ENCODE assay signal across 21 mouse cellular contexts in the genomic region with DNA sequence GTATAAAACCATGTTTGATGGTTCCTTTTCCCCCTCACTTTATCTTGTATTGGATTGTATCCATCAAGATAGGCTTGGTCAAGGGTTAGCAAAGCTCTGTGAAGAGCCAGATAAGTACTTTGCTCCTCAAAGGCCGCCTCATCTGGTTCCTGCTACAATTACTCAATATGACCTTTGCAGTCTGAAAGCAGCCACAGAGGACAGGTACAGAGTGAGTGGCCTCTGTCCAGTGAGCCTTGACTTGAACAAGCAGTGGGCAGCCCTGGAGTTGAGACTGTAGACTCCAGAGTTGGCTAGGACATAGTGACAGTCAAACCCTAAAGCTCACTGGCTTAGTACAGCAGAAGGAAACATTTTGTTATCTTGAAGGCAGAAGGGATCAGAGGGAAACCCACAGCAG. TPM values are rescaled to one million over a fixed set of nuclear protein-coding genes. Genes with fewer than 3 reads are reported as not detected.
DNase-seq lines count a peak whose midpoint lies in the region; ATAC-seq and TF ChIP-seq lines count a peak whose summit lies in the region.
"Had no signal": no experiment of that assay in that cellular context is flagged by ENCODE, and none has a peak within 500 bp of the region (broad histone marks: within the 10 kb centered on the region; RNA-seq: fewer than 3 reads in every experiment).

No protein-coding gene starts in this region.

- H3K4me3 ChIP-seq in kidney, embryonic 14.5 days (ENCODE audit: low read length): no peak overlapping the region
- H3K4me3 ChIP-seq in intestine, embryonic 15.5 days (replicated peaks): no peak overlapping the region
- H3K4me3 ChIP-seq in kidney, embryonic 16.5 days (ENCODE audit: low read length): no peak overlapping the region
- H3K4me3 ChIP-seq in liver, embryonic 14.5 days (ENCODE audit: insufficient read depth in 1 of 2, low read depth in 2 of 2, low read length in 2 of 2): no peak overlapping the region
- H3K4me3 ChIP-seq in midbrain, embryonic 16.5 days (ENCODE audit: low read depth, low read length): no peak overlapping the region
- H3K4me3 ChIP-seq: heart, embryonic 12.5 days; limb, embryonic 10.5 days; midbrain, embryonic 12.5 days had no signal

- no peak overlapping the region for H3K4me2 ChIP-seq in kidney, embryonic 14.5 days (replicated peaks; ENCODE audit: low read depth, low read length)
- H3K4me2 ChIP-seq in intestine, embryonic 15.5 days (replicated peaks): no peak overlapping the region
- H3K4me2 ChIP-seq in kidney, embryonic 16.5 days (replicated peaks; ENCODE audit: low read depth, low read length): no peak overlapping the region
- no peak overlapping the region for H3K4me2 ChIP-seq in liver, embryonic 14.5 days (ENCODE audit: low read depth)
- no peak overlapping the region for H3K4me2 ChIP-seq in midbrain, embryonic 16.5 days (ENCODE audit: low read length)
- H3K4me2 ChIP-seq: heart, embryonic 12.5 days; midbrain, embryonic 12.5 days had no signal

- TF ChIP-seq EP300 in liver, embryonic 14.5 days (IDR thresholded peaks at IDR 0.05; ENCODE audit: low read depth): no peak

- no peak for TF ChIP-seq CTCF in liver, embryonic 14.5 days (IDR thresholded peaks at IDR 0.05; ENCODE audit: low read depth)

- WGBS in kidney, embryonic 14.5 days: 93% methylated on average over 1 of the region's 1 CpGs
- 66% methylated on average over 1 of the region's 1 CpGs for WGBS in intestine, embryonic 15.5 days
- WGBS in kidney, embryonic 16.5 days: 85% methylated on average over 1 of the region's 1 CpGs
- WGBS in liver, embryonic 14.5 days (ENCODE audit: insufficient replicate concordance): 36% methylated on average over 1 of the region's 1 CpGs
- WGBS in midbrain, embryonic 16.5 days: 86% methylated on average over 1 of the region's 1 CpGs

- H3K9me3 ChIP-seq in kidney, embryonic 14.5 days (ENCODE audit: control insufficient read depth, low read length): no peaks in the 10 kb centered on the region
- no peaks in the 10 kb centered on the region for H3K9me3 ChIP-seq in intestine, embryonic 15.5 days
- no peaks in the 10 kb centered on the region for H3K9me3 ChIP-seq in kidney, embryonic 16.5 days (ENCODE audit: low read length)
- H3K9me3 ChIP-seq in liver, embryonic 14.5 days (ENCODE audit: control insufficient read depth, low read length): no peaks in the 10 kb centered on the region
- H3K9me3 ChIP-seq in midbrain, embryonic 16.5 days (replicated peaks; ENCODE audit: control insufficient read depth, low read length, poor library complexity, severe bottlenecking): no peaks in the 10 kb centered on the region
- H3K9me3 ChIP-seq: heart, embryonic 12.5 days; limb, embryonic 10.5 days; midbrain, embryonic 12.5 days had no signal

- ATAC-seq in kidney, embryonic 14.5 days (ENCODE audit: low FRiP score, low TSS enrichment): no peak
- ATAC-seq in intestine, embryonic 15.5 days: peak; percentile 82
- ATAC-seq in kidney, embryonic 16.5 days (ENCODE audit: low FRiP score, low TSS enrichment): 0 out of 2 replicates have a peak, but pooled peaks have one; percentile 35
- peak; percentile 63; the same call in 1 of the 2 replicates for ATAC-seq in liver, embryonic 14.5 days (ENCODE audit: insufficient read depth)
- ATAC-seq in megakaryocyte progenitor cell, adult 5-6 weeks (replicated peaks; ENCODE audit: poor library complexity): no peak
- no peak for ATAC-seq in midbrain, embryonic 16.5 days
- ATAC-seq: CD4-positive, CD25-positive, alpha-beta regulatory T cell, adult 4 months; forebrain, embryonic 14.5 days; hindbrain, postnatal 0 days had no signal

- no peak overlapping the region for H3K27ac ChIP-seq in kidney, embryonic 14.5 days (ENCODE audit: low read depth, low read length)
- no peak overlapping the region for H3K27ac ChIP-seq in intestine, embryonic 15.5 days
- no peak overlapping the region for H3K27ac ChIP-seq in kidney, embryonic 16.5 days (ENCODE audit: low read length)
- H3K27ac ChIP-seq in liver, embryonic 14.5 days: no peak overlapping the region
- no peak overlapping the region for H3K27ac ChIP-seq in midbrain, embryonic 16.5 days (ENCODE audit: low read length)
- H3K27ac ChIP-seq: hindbrain, postnatal 0 days; limb, embryonic 10.5 days; midbrain, embryonic 12.5 days had no signal

- DNase-seq in kidney, adult 18-20 months: peak; percentile 53
- DNase-seq in liver, embryonic 14.5 days (ENCODE audit: low read depth in 3 of 3, low spot score in 3 of 3): no peak
- no peak for DNase-seq in spleen, adult 18-20 months
- DNase-seq: adrenal gland, postnatal 25 days; cerebellum, adult 9-10 months; gastrocnemius, postnatal 10 days; heart, postnatal 10 days; lung, adult 18-20 months; lung, postnatal 14 days; thymus, postnatal 36 days had no signal

- no peaks in the 10 kb centered on the region for H3K27me3 ChIP-seq in kidney, embryonic 14.5 days (ENCODE audit: control insufficient read depth, insufficient read depth, low read length)
- no peaks in the 10 kb centered on the region for H3K27me3 ChIP-seq in intestine, embryonic 15.5 days (replicated peaks)
- H3K27me3 ChIP-seq in kidney, embryonic 16.5 days (ENCODE audit: insufficient read depth, low read length): no peaks in the 10 kb centered on the region
- H3K27me3 ChIP-seq in liver, embryonic 14.5 days (ENCODE audit: control insufficient read depth, insufficient read depth, low read length): no peaks in the 10 kb centered on the region
- H3K27me3 ChIP-seq in midbrain, embryonic 16.5 days (ENCODE audit: control insufficient read depth, insufficient read depth, low read depth, low read length): no peaks in the 10 kb centered on the region
- H3K27me3 ChIP-seq: heart, embryonic 12.5 days; midbrain, embryonic 12.5 days had no signal

- H3K9ac ChIP-seq in kidney, embryonic 14.5 days (ENCODE audit: low read depth, low read length): no peak overlapping the region
- H3K9ac ChIP-seq in intestine, embryonic 15.5 days: no peak overlapping the region
- H3K9ac ChIP-seq in kidney, embryonic 16.5 days (replicated peaks; ENCODE audit: low read length): no peak overlapping the region
- H3K9ac ChIP-seq in liver, embryonic 14.5 days (replicated peaks): no peak overlapping the region
- H3K9ac ChIP-seq in midbrain, embryonic 16.5 days (ENCODE audit: low read depth, low read length): no peak overlapping the region
- H3K9ac ChIP-seq: heart, embryonic 12.5 days; midbrain, embryonic 12.5 days had no signal

- no peaks in the 10 kb centered on the region for H3K4me1 ChIP-seq in kidney, embryonic 14.5 days (ENCODE audit: control insufficient read depth, insufficient read depth, low read length)
- H3K4me1 ChIP-seq in intestine, embryonic 15.5 days (replicated peaks): no peaks in the 10 kb centered on the region
- H3K4me1 ChIP-seq in kidney, embryonic 16.5 days (ENCODE audit: insufficient read depth, low read length): no peaks in the 10 kb centered on the region
- no peaks in the 10 kb centered on the region; a peak in 1 of 4 replicates for H3K4me1 ChIP-seq in liver, embryonic 14.5 days (replicated peaks; ENCODE audit: control insufficient read depth in 2 of 2, insufficient read depth in 2 of 2, low read length in 1 of 2)
- no peaks in the 10 kb centered on the region for H3K4me1 ChIP-seq in midbrain, embryonic 16.5 days (ENCODE audit: control insufficient read depth, insufficient read depth, low read length)
- H3K4me1 ChIP-seq: heart, embryonic 12.5 days; limb, embryonic 10.5 days; midbrain, embryonic 12.5 days had no signal

- peaks cover 54% of the 10 kb centered on the region for H3K36me3 ChIP-seq in kidney, embryonic 14.5 days (ENCODE audit: control insufficient read depth, insufficient read depth, low read length)
- H3K36me3 ChIP-seq in intestine, embryonic 15.5 days: peaks cover 24% of the 10 kb centered on the region
- peaks cover 59% of the 10 kb centered on the region for H3K36me3 ChIP-seq in kidney, embryonic 16.5 days (ENCODE audit: insufficient read depth, low read length)
- H3K36me3 ChIP-seq in liver, embryonic 14.5 days (replicated peaks; ENCODE audit: control insufficient read depth, insufficient read depth, low read depth): peaks cover 22% of the 10 kb centered on the region
- H3K36me3 ChIP-seq in midbrain, embryonic 16.5 days (ENCODE audit: control insufficient read depth, insufficient read depth, low read length): peaks cover 29% of the 10 kb centered on the region

RNA-seq across cellular contexts. Expression of gene Nat8f1, which starts 13.8 kb away (rescaled TPM):
- 8.5 and 9.6 TPM in 2 replicates for polyA plus RNA-seq in kidney, embryonic 14.5 days (2014; fragmentation: Nextera tagmentation; extraction: Ambion mirVana)
- 8.6 and 9.0 TPM in 2 replicates for polyA plus RNA-seq in intestine, embryonic 15.5 days (2015; fragmentation: Nextera tagmentation; extraction: Ambion mirVana)
- 96.6 and 128 TPM in 2 replicates for polyA plus RNA-seq in kidney, embryonic 16.5 days (2015; fragmentation: Nextera tagmentation; extraction: Ambion mirVana)
- polyA plus RNA-seq in liver, embryonic 14.5 days (2012; rRNA removed): 4.7 TPM in 2 replicates
- polyA plus RNA-seq in liver, embryonic 14.5 days (2014; fragmentation: Nextera tagmentation; extraction: Ambion mirVana): 5.0 and 6.6 TPM in 2 replicates
- 4.8 and 5.0 TPM in 2 replicates for total RNA-seq in megakaryocyte progenitor cell, adult 5-6 weeks (2015)
- total RNA-seq in megakaryocyte progenitor cell, adult 5-6 weeks (2017): 2.4 and 5.7 TPM in 2 replicates
- 19.9 and 23.1 TPM in 2 replicates for polyA plus RNA-seq in midbrain, embryonic 16.5 days (2015; fragmentation: Nextera tagmentation; extraction: Ambion mirVana)

RNA-seq across cellular contexts. Expression of gene Tprkb, which starts 17.6 kb away (rescaled TPM):
- polyA plus RNA-seq in kidney, embryonic 14.5 days (2014; fragmentation: Nextera tagmentation; extraction: Ambion mirVana): 34.2 and 39.9 TPM in 2 replicates
- polyA plus RNA-seq in intestine, embryonic 15.5 days (2015; fragmentation: Nextera tagmentation; extraction: Ambion mirVana): 39.3 and 41.8 TPM in 2 replicates
- polyA plus RNA-seq in kidney, embryonic 16.5 days (2015; fragmentation: Nextera tagmentation; extraction: Ambion mirVana): 35.3 and 41.1 TPM in 2 replicates
- polyA plus RNA-seq in liver, embryonic 14.5 days (2012; rRNA removed): 8.5 and 12.7 TPM in 2 replicates
- 13.4 and 14.6 TPM in 2 replicates for polyA plus RNA-seq in liver, embryonic 14.5 days (2014; fragmentation: Nextera tagmentation; extraction: Ambion mirVana)
- 25.4 and 26.1 TPM in 2 replicates for total RNA-seq in megakaryocyte progenitor cell, adult 5-6 weeks (2015)
- 32.1 and 43.8 TPM in 2 replicates for total RNA-seq in megakaryocyte progenitor cell, adult 5-6 weeks (2017)
- 53.7 and 60.1 TPM in 2 replicates for polyA plus RNA-seq in midbrain, embryonic 16.5 days (2015; fragmentation: Nextera tagmentation; extraction: Ambion mirVana)

RNA-seq across cellular contexts. Expression of gene Nat8f4, which starts 24.6 kb away (rescaled TPM):
- polyA plus RNA-seq in kidney, embryonic 14.5 days (2014; fragmentation: Nextera tagmentation; extraction: Ambion mirVana): 2.7 and 5.8 TPM in 2 replicates
- polyA plus RNA-seq in intestine, embryonic 15.5 days (2015; fragmentation: Nextera tagmentation; extraction: Ambion mirVana): 4.5 and 5.0 TPM in 2 replicates
- polyA plus RNA-seq in kidney, embryonic 16.5 days (2015; fragmentation: Nextera tagmentation; extraction: Ambion mirVana): 8.2 and 8.6 TPM in 2 replicates
- 0.50 and 0.64 TPM in 2 replicates for polyA plus RNA-seq in liver, embryonic 14.5 days (2012; rRNA removed)
- 0.81 and 0.87 TPM in 2 replicates for polyA plus RNA-seq in liver, embryonic 14.5 days (2014; fragmentation: Nextera tagmentation; extraction: Ambion mirVana)
- 0.05 and 0.27 TPM in 2 replicates for total RNA-seq in megakaryocyte progenitor cell, adult 5-6 weeks (2015)
- total RNA-seq in megakaryocyte progenitor cell, adult 5-6 weeks (2017): 0.62 and 1.8 TPM in 2 replicates
- 7.0 TPM in 2 replicates for polyA plus RNA-seq in midbrain, embryonic 16.5 days (2015; fragmentation: Nextera tagmentation; extraction: Ambion mirVana)

RNA-seq across cellular contexts. Expression of gene Dusp11, which starts 32.2 kb away (rescaled TPM):
- polyA plus RNA-seq in kidney, embryonic 14.5 days (2014; fragmentation: Nextera tagmentation; extraction: Ambion mirVana): 36.0 and 62.8 TPM in 2 replicates
- polyA plus RNA-seq in intestine, embryonic 15.5 days (2015; fragmentation: Nextera tagmentation; extraction: Ambion mirVana): 43.4 and 43.5 TPM in 2 replicates
- 40.5 and 48.3 TPM in 2 replicates for polyA plus RNA-seq in kidney, embryonic 16.5 days (2015; fragmentation: Nextera tagmentation; extraction: Ambion mirVana)
- 14.6 and 20.3 TPM in 2 replicates for polyA plus RNA-seq in liver, embryonic 14.5 days (2012; rRNA removed)
- 27.2 and 30.4 TPM in 2 replicates for polyA plus RNA-seq in liver, embryonic 14.5 days (2014; fragmentation: Nextera tagmentation; extraction: Ambion mirVana)
- total RNA-seq in megakaryocyte progenitor cell, adult 5-6 weeks (2015): 61.4 and 64.5 TPM in 2 replicates
- 36.7 and 38.0 TPM in 2 replicates for total RNA-seq in megakaryocyte progenitor cell, adult 5-6 weeks (2017)
- polyA plus RNA-seq in midbrain, embryonic 16.5 days (2015; fragmentation: Nextera tagmentation; extraction: Ambion mirVana): 51.0 and 60.8 TPM in 2 replicates

Comparison
In these comparisons a context has a peak if more than half of its experiments do, and no peak if none do; other contexts are left out.
1. ATAC-seq: peak in intestine, embryonic 15.5 days (single experiment), kidney, embryonic 16.5 days (single experiment) and liver, embryonic 14.5 days (single experiment); none in kidney, embryonic 14.5 days (single experiment), megakaryocyte progenitor cell, adult 5-6 weeks (single experiment) and midbrain, embryonic 16.5 days (single experiment).